Mouse (Mus musculus) right cerebral cortex, postnatal 14 days (tissue): ENCODE results near the gene Dlg4.

Source experiments
- DNase-seq: peaks from one replicate; pipeline ENCODE4 v3.0.0; 2022

The Dlg4 gene

GRCm38 (mm10) chr11:70016669-70017068 lies at the start of gene Dlg4:
Gene Dlg4, plus strand, starts transcription at chr11:70016942.
- no peak for DNase-seq

GRCm38 (mm10) chr11:69968793-69969192 lies 47.9 kb upstream of the Dlg4 start:
- DNase-seq, result no peak

GRCm38 (mm10) chr11:69970222-69970621 lies 46.5 kb upstream of the Dlg4 start:
- no peak for DNase-seq

GRCm38 (mm10) chr11:69970775-69971174 lies 46.0 kb upstream of the Dlg4 start:
- no peak for DNase-seq

GRCm38 (mm10) chr11:69974907-69975306 lies 41.8 kb upstream of the Dlg4 start:
- no peak for DNase-seq

GRCm38 (mm10) chr11:69976271-69976670 lies 40.5 kb upstream of the Dlg4 start:
- no peak for DNase-seq

- no peak for DNase-seq
Observed at GRCm38 (mm10) chr11:69979827-69980195, 36.9 kb upstream of the Dlg4 start.

- DNase-seq, result peak; percentile 96
Observed at GRCm38 (mm10) chr11:69980196-69981140, 36.3 kb upstream of the Dlg4 start.

- DNase-seq, result no peak
Observed at GRCm38 (mm10) chr11:69981141-69981762, 35.5 kb upstream of the Dlg4 start, which contains the start of gene Ctdnep1. Gene Ctdnep1, plus strand, starts transcription at chr11:69981156.

- DNase-seq, result no peak
Observed at GRCm38 (mm10) chr11:69982225-69982624, 34.5 kb upstream of the Dlg4 start, which contains the start of gene Elp5. Gene Elp5, minus strand, starts transcription at chr11:69982517.

GRCm38 (mm10) chr11:69982877-69983276 lies 33.9 kb upstream of the Dlg4 start:
- no peak for DNase-seq

- no peak for DNase-seq
Observed at GRCm38 (mm10) chr11:69983377-69983776, 33.4 kb upstream of the Dlg4 start.

- no peak for DNase-seq
Observed at GRCm38 (mm10) chr11:69984431-69984830, 32.3 kb upstream of the Dlg4 start.

GRCm38 (mm10) chr11:69989949-69990348 lies 26.8 kb upstream of the Dlg4 start:
- no peak for DNase-seq

- peak; percentile 96 for DNase-seq
Observed at GRCm38 (mm10) chr11:69990850-69991691, 25.7 kb upstream of the Dlg4 start, which contains the start of gene Gabarap. Gene Gabarap, plus strand, starts transcription at chr11:69991143.

- DNase-seq, result no peak
Observed at GRCm38 (mm10) chr11:69991711-69992110, 25.0 kb upstream of the Dlg4 start.

- DNase-seq, result no peak
Observed at GRCm38 (mm10) chr11:69992396-69992795, 24.3 kb upstream of the Dlg4 start.

GRCm38 (mm10) chr11:69992932-69993331 lies 23.8 kb upstream of the Dlg4 start:
- no peak for DNase-seq

GRCm38 (mm10) chr11:69994401-69995090 lies 22.2 kb upstream of the Dlg4 start:
- DNase-seq, result no peak

GRCm38 (mm10) chr11:69995391-69995960 lies 21.3 kb upstream of the Dlg4 start, which contains the start of gene Phf23:
Gene Phf23, plus strand, starts transcription at chr11:69995777.
- DNase-seq, result peak; percentile 96

- DNase-seq, result peak; percentile 52
Observed at GRCm38 (mm10) chr11:69996161-69997061, 20.3 kb upstream of the Dlg4 start.
